Mouse (Mus musculus) brain, embryonic 18.5 days (tissue): ENCODE measurements around the gene Olfr1240.

Experiments
- DNase-seq: peaks from one replicate; pipeline ENCODE4 v3.0.0-alpha.2; 2012; ENCODE audit warnings: low read depth, low spot score

The Olfr1240 gene

DNA sequence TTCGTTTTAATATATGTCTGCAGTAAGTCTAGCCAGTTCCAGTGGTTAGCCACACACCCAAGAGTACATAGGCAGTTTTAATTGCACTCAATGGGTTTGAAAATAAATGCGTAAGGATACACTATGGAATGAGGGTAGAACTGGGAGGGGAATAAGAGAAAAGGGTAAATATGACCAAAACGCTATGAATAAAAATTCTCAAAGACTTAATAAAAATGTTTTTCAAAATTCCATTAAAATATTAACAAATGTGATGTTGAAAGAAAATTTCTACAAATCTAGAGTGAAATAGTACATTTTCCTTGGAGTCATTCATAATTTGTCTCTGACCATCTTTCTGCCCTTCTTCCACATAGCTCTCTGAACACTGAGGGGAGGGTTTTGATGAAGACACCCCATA lies at the start of gene Olfr1240:
Olfr1240 (minus strand) TSS at position 101 of the 400 bp plus-strand sequence.
- DNase-seq = no peak

DNA sequence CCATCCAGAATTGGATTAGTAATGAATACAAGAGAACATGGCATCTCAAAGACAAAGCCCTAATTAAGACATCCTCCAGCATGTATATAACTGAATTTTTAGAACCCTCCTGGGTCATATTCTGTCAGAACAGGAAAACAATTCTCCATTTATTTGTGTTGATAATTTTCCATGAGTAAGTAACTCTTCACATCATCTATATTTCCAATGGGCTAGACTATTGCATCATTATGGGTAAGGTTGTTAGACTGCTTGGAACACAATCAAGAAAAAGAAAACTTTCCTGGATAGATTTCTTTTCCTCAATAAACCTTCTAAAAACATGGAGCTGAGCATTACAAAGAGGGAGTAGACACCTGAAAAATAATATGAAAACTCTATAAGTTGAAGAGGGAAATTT lies 44.2 kb upstream of the Olfr1240 start, which contains the start of gene Olfr1241:
Olfr1241 (minus strand) TSS at position 101 of the 400 bp plus-strand sequence.
- DNase-seq = no peak

GRCm38 (mm10) chr2:89420307-89420706 lies 22.5 kb downstream of the Olfr1240 start, which contains the start of gene Olfr1239:
Gene Olfr1239, minus strand, starts transcription at chr2:89420407.
- DNase-seq = no peak

GRCm38 (mm10) chr2:89414557-89414956 lies 28.2 kb downstream of the Olfr1240 start:
- no peak for DNase-seq

DNA sequence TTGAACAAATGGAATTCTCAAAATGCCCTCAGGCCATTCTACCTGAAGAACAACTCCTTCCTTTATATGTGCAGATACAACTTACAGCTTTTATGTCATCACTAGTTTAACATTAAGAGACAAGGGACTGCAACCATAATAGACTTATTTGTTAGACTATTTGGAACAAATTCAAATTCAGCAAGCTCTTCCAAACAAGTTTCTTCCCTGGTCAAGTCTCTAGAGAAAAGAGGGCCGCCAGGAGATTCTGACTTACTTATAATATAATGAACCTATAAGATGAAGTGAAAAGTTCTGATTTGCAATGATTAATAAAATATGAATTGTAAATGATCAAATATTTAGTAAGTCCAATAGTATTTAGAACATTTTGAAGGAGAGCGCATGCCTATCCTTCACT lies 33.2 kb downstream of the Olfr1240 start, which contains the start of gene Olfr1238:
Olfr1238 (minus strand) TSS at position 101 of the 400 bp plus-strand sequence.
- DNase-seq = no peak

- DNase-seq = no peak
These were observed 41.9 kb downstream of the Olfr1240 start for GRCm38 (mm10) chr2:89400882-89401281.
